Mouse (Mus musculus) midbrain, embryonic 10.5 days (tissue): ENCODE measurements around the gene E2f8. TPM values are rescaled to one million over a fixed set of nuclear protein-coding genes. Genes with fewer than 3 reads are reported as not detected.
A peak's percentile ranks its signal among the peaks of the same experiment; 100 is the strongest.

Source experiments
- DNase-seq: peaks from one replicate; pipeline ENCODE4 v3.0.0-alpha.2; 2017; ENCODE audit warnings: low spot score
- H3K27ac ChIP-seq: fragments of 300-500 bp; sonication (generic); replicated peaks from 2 replicates; pipeline ENCODE4 v1.5.1; 2016; ENCODE audit warnings: mild to moderate bottlenecking
- H3K27me3 ChIP-seq: fragments of 300-500 bp; sonication (generic); 2 replicates; pipeline ENCODE4 v1.6.1; 2016; ENCODE audit warnings: low read depth, mild to moderate bottlenecking; ENCODE audit not compliant: poor library complexity, severe bottlenecking
- H3K36me3 ChIP-seq: fragments of 300-500 bp; sonication (generic); 2 replicates; pipeline ENCODE4 v1.6.1; 2016; ENCODE audit warnings: mild to moderate bottlenecking, moderate library complexity
- H3K4me1 ChIP-seq: fragments of 300-500 bp; sonication (generic); 2 replicates; pipeline ENCODE4 v1.6.1; 2016
- H3K4me3 ChIP-seq: fragments of 300-500 bp; sonication (generic); 2 replicates; pipeline ENCODE4 v1.5.1; 2016; ENCODE audit warnings: mild to moderate bottlenecking, moderate library complexity
- H3K9me3 ChIP-seq: fragments of 300-500 bp; sonication (generic); replicated peaks from 2 replicates; pipeline ENCODE4 v1.6.1; 2016; ENCODE audit warnings: mild to moderate bottlenecking
- WGBS: fragments of 180-500 bp; shearing (Covaris S2); methylation state at CpG from one replicate; pipeline ENCODE4 v1.1.7; 2016; 5-methylcytosine and 5-hydroxymethylcytosine counted together
- polyA plus RNA-seq: library from polyadenylated mRNA; unstranded; fragments of >200 nt; fragmentation: Nextera tagmentation; extraction: Ambion mirVana; gene quantifications from 2 replicates; pipeline ENCODE4 v1.2.1, GENCODE M21; 2016

The E2f8 gene
- 17.1 and 18.8 TPM in 2 replicates for polyA plus RNA-seq

DNA sequence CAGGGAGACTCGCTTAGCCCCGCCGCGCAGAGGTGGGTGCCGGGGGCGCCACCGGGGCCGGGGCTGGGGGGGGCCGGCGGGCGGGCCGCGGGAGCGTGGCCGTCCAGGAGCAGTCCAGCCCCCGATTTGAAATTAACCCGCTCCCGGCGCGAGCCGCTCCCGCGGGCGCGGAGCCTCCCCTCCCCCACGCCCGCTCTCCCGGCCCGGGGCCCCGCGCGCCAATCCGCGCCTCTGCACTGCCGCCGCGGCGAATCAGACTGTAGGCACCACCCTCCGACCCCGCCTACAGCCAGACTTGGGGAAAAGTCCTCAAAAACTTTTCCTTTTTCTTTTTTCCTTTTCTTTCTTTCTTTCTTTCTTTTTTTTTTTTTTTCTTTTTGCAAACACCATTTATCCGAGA lies at the start of gene E2f8:
E2f8 (minus strand) TSS at position 111 of the 400 bp plus-strand sequence.
- peak; percentile 83 for DNase-seq
- peak within 1 kb of the TSS; percentile 100 for H3K27ac ChIP-seq
- H3K9me3 ChIP-seq = no peaks in the 10 kb centered on the region
- H3K4me3 ChIP-seq = peak within 1 kb of the TSS; percentile 91
- under 1% methylated on average over 28 of the region's 41 CpGs for WGBS
- H3K36me3 ChIP-seq = peaks cover 26% of the 10 kb centered on the region
- peaks cover 48% of the 10 kb centered on the region for H3K27me3 ChIP-seq
- H3K4me1 ChIP-seq = peaks cover 35% of the 10 kb centered on the region

DNA sequence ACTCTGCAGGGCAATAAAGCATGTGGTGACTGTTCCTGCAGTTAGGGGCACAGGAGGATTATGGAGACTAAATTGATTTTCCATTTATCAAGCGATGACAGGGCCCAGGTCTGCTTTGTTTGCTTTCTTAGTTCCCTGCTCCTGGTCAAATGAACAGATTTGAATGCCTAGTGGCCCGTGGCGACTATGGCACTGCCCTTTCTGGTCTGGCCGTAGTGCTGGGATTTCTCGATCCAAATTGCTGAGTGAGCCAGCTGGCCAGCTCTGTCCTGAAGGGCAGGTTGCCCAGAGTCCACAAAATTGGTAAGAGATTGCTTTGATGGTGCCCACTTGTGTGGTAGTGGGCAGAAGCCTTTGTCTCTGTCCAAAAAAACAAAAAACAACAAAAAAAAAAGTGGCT lies 49.0 kb upstream of the E2f8 start:
- H3K9me3 ChIP-seq = no peaks in the 10 kb centered on the region
- no peaks in the 10 kb centered on the region for H3K36me3 ChIP-seq
- H3K4me3 ChIP-seq = no peak overlapping the region
- H3K27ac ChIP-seq = peak overlapping the region; percentile 57; the same call in 1 of the 2 replicates
- H3K27me3 ChIP-seq = peaks cover 80% of the 10 kb centered on the region
- 52% methylated on average over 5 of the region's 5 CpGs for WGBS
- no peak for DNase-seq
- H3K4me1 ChIP-seq = peaks cover 31% of the 10 kb centered on the region

DNA sequence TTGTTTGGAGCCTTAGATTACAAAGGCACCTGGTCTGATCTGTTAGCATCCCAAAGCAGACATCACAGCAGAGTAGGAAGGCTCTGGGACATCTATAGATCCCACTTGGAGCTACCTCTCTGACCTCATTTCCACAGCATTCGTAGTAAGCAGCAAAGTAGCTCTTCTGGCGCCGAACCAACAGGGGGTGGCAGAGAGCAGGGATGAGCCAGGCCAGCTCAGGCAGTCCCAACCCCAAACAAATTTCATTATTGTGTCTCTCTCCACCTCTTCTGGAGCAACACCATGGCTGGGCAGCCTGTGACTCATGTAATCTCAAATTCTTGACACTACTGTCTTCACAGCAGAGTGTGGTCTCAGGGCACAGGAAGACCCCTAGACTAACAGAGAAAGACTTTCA lies 47.0 kb upstream of the E2f8 start:
- no peaks in the 10 kb centered on the region for H3K9me3 ChIP-seq
- 17% methylated on average over 3 of the region's 3 CpGs for WGBS
- peak; percentile 76 for DNase-seq
- H3K27me3 ChIP-seq = peaks cover 80% of the 10 kb centered on the region
- no peak overlapping the region for H3K4me3 ChIP-seq
- peak overlapping the region; percentile 69 for H3K27ac ChIP-seq
- peaks cover 27% of the 10 kb centered on the region for H3K4me1 ChIP-seq
- H3K36me3 ChIP-seq = no peaks in the 10 kb centered on the region

DNA sequence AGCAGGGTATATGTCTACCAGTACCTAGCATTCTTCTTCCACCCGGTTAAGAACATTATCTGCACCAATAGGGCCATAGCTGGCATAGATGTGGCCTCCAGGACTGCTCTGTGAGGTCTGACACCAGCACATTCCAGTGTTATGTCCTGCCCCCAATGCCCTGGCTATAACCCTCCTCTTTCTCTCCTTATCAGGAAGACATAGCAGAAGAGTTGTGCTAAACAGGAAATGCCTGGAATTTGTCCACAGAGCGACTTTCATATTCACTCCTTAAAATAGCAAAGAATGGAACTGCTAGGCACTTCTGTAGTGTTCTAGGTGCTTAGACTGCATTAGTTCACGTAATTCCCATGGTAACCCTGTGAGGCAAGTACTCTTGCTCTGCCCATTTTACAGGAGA lies 43.8 kb upstream of the E2f8 start:
- Histone ChIP-seq H3K27ac (0 out of 2 replicates have a peak overlapping the region, but pooled peaks have one; percentile 23), H3K4me1 (peaks cover 17% of the 10 kb centered on the region), H3K4me3 (no peak overlapping the region), H3K9me3 (no peaks in the 10 kb centered on the region), H3K27me3 (peaks cover 63% of the 10 kb centered on the region), H3K36me3 (no peaks in the 10 kb centered on the region)
- 85% methylated on average over 3 of the region's 3 CpGs for WGBS
- DNase-seq = no peak

DNA sequence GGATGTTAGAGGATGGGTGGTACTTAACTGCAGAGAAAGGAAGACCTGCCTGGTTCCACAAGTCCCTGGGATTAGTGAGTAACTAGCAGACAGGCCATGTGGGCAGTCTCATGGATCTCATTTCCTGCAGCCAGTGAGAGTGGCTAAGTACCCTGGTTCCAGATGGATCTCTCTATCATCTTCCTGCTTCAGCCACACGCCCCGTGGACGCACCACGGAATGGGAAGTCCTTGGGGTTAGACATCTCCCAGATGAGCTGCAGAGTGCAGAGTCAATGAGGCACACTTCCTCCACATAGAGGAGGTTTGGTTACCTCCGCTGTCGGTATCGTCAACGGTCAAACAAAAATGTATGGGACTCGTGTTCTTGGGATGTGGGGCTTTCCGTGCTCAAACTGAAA lies 42.2 kb upstream of the E2f8 start:
- Histone ChIP-seq H3K4me3 (no peak overlapping the region), H3K4me1 (peaks cover 13% of the 10 kb centered on the region), H3K9me3 (no peaks in the 10 kb centered on the region), H3K27me3 (peaks cover 65% of the 10 kb centered on the region), H3K27ac (no peak overlapping the region), H3K36me3 (no peaks in the 10 kb centered on the region)
- 91% methylated on average over 10 of the region's 10 CpGs for WGBS
- no peak for DNase-seq

DNA sequence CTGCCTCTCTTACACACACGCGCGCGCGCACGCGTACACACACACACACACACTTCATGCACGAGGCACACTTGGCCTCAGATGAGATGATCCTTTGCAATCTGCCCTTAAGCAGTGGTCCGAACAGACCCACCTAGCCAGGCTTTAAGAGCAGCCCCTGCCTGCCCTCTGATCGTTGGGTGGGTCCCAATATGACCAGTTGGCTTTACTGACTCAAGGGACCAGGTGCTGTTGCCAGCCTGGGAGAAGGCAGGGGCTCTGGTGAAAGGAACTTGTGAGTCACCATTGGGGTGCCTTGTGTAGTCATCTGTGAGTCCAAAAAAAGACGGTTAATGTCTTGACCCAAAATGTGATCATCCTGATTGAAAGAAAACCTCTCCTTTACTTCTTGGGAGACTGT lies 37.0 kb upstream of the E2f8 start:
- H3K27me3 ChIP-seq = peaks cover 69% of the 10 kb centered on the region
- H3K36me3 ChIP-seq = no peaks in the 10 kb centered on the region
- no peaks in the 10 kb centered on the region for H3K9me3 ChIP-seq
- H3K27ac ChIP-seq = peak overlapping the region; percentile 69
- peaks cover 53% of the 10 kb centered on the region for H3K4me1 ChIP-seq
- no peak for DNase-seq
- 15% methylated on average over 11 of the region's 11 CpGs for WGBS
- peak overlapping the region; percentile 16 for H3K4me3 ChIP-seq

DNA sequence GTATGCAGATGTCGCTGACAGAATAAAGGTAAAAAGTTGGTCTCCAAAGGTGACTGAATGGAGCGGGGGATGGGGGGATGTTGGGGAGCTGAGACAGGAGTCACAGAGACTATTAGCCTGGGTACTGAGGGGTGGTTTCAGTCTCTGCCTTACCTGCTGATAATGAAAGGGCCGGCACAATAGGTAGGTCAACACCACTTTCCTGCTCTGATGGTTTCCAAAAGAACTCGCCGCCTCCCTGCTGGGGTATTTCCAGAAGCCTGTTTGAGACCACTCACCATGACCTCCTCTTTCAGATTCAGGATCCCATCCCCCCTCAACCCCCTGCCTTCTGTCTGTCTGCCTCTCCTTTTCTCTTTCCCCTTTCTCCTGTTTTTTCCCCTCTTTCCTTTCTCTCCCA lies 36.6 kb upstream of the E2f8 start:
- Histone ChIP-seq H3K27ac (peak overlapping the region; percentile 69), H3K36me3 (no peaks in the 10 kb centered on the region), H3K9me3 (no peaks in the 10 kb centered on the region), H3K4me3 (peak overlapping the region; percentile 16), H3K27me3 (peaks cover 66% of the 10 kb centered on the region), H3K4me1 (peaks cover 53% of the 10 kb centered on the region)
- WGBS = 6% methylated on average over 5 of the region's 5 CpGs
- DNase-seq = peak; percentile 32

DNA sequence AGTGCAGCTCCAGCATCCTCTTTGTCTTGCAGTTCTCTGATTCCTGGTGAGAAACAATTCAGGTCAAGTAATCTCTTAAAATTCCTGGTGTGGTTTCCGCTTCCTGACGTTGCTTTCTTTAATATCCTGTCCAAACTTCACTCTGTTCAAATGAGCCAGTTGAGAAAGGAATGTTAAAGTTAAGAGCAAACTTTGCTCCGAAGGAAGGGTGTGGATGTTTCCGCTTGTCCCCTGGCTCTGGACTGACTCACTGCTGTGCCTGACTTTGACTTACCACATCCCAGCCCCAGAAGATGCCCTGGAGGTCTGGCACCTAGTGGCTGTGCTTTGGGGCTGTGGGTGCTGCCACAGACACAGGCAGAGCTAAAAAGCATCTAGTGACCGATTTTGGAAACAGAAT lies 36.1 kb upstream of the E2f8 start:
- no peak overlapping the region for H3K4me3 ChIP-seq
- peaks cover 53% of the 10 kb centered on the region for H3K4me1 ChIP-seq
- WGBS = 14% methylated on average over 5 of the region's 5 CpGs
- no peak for DNase-seq
- H3K27me3 ChIP-seq = peaks cover 66% of the 10 kb centered on the region
- no peaks in the 10 kb centered on the region for H3K9me3 ChIP-seq
- no peaks in the 10 kb centered on the region for H3K36me3 ChIP-seq
- H3K27ac ChIP-seq = peak overlapping the region; percentile 69

DNA sequence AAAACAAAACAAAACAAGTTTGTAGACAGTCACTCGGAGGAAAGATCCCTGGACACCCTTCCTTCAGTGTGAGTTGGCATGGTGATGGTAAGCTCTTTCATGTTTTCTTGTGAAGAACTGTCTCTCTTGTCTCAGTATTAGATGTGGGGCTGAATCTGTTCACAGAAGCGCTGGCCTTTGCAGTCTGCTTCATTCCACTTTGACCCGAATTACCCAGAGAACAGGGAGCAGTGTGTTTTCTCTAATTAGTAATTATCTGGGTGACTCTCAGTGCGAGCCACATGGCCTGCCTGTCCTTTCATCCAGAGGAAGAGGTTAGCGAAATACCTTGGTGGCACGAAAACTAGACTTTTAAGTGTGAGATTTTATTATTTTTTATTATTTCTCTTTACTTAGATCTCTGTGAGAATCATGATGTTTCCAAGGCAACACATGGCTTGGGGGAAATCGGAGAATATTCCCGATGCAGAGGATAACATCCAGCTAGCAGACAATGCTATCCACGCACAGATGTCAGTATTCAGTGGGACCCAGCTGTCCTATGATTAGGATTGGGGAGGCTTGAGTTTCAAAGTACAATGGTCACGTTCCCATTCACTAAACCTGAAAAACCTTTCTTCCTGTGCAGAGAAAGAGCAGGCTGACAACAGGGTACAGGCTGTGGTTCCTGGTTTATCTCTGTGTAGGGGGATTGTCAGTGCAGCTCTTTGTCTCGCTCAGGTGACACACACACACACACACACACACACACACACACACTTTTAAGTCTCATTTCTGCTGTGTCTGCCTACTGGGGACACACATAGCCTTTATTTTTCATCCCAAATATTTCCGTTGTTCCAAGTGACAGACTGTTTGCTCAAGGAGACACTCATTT lies 33.5 kb upstream of the E2f8 start:
- WGBS = 52% methylated on average over 12 of the region's 12 CpGs
- Histone ChIP-seq H3K36me3 (no peaks in the 10 kb centered on the region), H3K27me3 (peaks cover 64% of the 10 kb centered on the region), H3K4me1 (peaks cover 60% of the 10 kb centered on the region), H3K4me3 (no peak overlapping the region), H3K9me3 (no peaks in the 10 kb centered on the region), H3K27ac (peak overlapping the region; percentile 59; the same call in 1 of the 2 replicates)
- DNase-seq = no peak

DNA sequence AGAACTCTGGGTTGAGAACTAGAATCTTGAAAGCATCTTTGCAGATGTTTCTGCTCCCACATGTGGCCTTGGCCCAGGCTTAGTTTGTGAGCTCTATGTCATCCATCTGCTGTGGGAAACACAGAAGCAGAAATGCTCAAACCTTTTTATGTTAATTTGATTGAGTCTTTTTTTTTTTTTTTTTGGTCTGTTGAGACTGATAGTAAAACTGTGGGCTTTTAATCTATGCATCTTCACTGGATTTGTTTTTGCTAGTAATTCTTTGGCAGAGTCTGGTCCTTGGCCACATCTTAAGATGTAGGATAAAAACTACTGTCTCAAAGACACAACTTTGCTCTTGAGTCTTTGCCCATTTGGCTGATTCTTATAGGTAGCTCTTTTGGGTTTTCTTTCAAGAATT lies 29.8 kb upstream of the E2f8 start:
- Histone ChIP-seq H3K4me3 (no peak overlapping the region), H3K9me3 (no peaks in the 10 kb centered on the region), H3K27ac (no peak overlapping the region), H3K36me3 (no peaks in the 10 kb centered on the region), H3K27me3 (peaks cover 41% of the 10 kb centered on the region), H3K4me1 (peaks cover 45% of the 10 kb centered on the region)
- DNase-seq = no peak

DNA sequence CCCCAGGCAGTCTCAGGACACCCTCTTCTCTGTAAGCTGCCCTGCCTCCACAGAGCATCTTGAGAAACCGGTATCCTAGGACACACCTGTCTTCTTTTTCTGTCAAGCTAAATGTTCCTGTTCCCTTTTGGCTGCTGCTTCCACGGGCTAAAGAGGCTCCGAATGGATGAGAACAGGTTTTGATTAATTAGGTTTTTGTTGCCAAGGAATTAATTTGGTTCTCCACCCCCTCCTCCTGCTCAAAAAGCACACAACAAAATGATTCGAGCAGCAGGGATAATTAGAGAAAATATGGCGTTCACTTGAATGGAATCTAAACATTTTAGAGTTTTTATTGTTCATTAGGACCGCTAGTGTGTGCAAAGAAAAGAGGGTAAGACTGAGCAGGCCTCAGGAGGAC lies 28.9 kb upstream of the E2f8 start:
- H3K9me3 ChIP-seq = no peaks in the 10 kb centered on the region
- H3K4me3 ChIP-seq = no peak overlapping the region
- H3K27me3 ChIP-seq = peaks cover 40% of the 10 kb centered on the region
- WGBS = 85% methylated on average over 6 of the region's 6 CpGs
- DNase-seq = no peak
- H3K36me3 ChIP-seq = no peaks in the 10 kb centered on the region
- H3K27ac ChIP-seq = no peak overlapping the region
- peaks cover 36% of the 10 kb centered on the region for H3K4me1 ChIP-seq

DNA sequence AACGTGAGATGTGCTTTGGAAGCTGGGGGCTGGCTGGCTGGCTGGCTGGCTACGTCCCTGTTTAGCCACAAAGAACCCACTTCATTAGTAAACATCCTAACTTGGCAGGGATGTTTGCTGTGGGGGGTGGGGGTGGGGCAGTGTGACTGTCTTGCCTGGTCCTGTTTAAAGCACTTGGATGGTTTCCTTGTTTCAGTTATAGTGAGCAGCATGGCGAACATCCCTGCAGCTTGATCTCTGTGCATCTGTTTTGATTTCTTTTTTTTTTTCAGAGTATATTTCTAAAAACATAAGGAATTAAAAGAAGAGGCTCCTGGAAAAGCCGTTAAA lies 27.9 kb upstream of the E2f8 start:
- WGBS = 63% methylated on average over 4 of the region's 4 CpGs
- Histone ChIP-seq H3K4me1 (peaks cover 27% of the 10 kb centered on the region), H3K9me3 (no peaks in the 10 kb centered on the region), H3K27me3 (peaks cover 36% of the 10 kb centered on the region), H3K4me3 (no peak overlapping the region), H3K27ac (no peak overlapping the region), H3K36me3 (no peaks in the 10 kb centered on the region)
- DNase-seq = no peak

DNA sequence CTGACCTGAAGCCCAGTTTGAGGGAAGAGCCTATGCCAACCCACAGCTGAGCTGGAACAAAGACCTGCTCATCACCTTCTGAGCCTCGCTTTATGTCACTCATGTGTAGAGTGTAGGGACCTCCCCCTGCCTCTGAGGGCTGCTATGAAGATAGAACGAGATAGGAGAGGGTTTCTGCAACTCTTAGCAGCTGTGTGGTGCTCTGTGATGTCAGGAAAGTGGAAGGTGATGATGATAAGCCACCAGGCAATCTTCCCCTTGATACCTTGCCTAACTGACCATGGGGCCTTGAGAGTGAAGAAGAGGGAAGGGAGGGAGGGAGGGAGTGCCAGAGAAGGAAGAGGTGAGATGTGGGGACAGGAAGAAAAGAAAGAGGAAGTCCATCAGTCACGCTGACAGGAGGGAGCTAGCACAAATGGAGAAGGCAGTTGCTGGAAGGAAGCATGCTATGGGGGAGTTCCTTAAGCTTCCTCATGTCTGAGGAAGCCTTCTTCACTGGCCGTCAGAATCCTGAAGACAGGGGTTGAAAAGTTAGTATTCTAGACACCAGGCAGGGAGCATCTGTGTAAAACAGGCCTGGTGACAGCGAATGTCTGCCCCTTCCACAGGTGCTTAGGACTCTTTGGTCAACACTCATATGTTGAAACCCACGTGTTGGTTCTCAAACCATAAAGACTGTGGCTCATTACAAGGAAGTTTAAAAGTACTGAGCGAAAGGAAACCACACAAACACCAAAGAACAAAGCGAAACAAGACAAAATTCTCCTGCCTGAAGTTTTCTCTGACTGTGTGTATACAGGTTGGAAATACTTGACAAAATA lies 27.3 kb upstream of the E2f8 start, which contains the start of gene Nav2:
Nav2 (plus strand) TSS at position 196 of the 821 bp plus-strand sequence.
- H3K9me3 ChIP-seq = no peaks in the 10 kb centered on the region
- DNase-seq = no peak
- WGBS = 79% methylated on average over 8 of the region's 8 CpGs
- peaks cover 21% of the 10 kb centered on the region for H3K4me1 ChIP-seq
- no peaks in the 10 kb centered on the region for H3K36me3 ChIP-seq
- H3K27ac ChIP-seq = no peak within 1 kb of the TSS
- peaks cover 32% of the 10 kb centered on the region for H3K27me3 ChIP-seq
- H3K4me3 ChIP-seq = no peak within 1 kb of the TSS
